Mouse (Mus musculus) hindbrain, embryonic 12.5 days (tissue): Measurements from ENCODE around the gene Defa23. TPM values are rescaled to one million over a fixed set of nuclear protein-coding genes. Genes with fewer than 3 reads are reported as not detected.
"Not testable (repeated sequence)": the region's sequence is repeated elsewhere in the genome, so short reads cannot be mapped to it uniquely, and the experiment has no call there.

ENCODE experiments used
- ATAC-seq: fragments of 200-750 bp; cut with Nextera tagmentation; 2 replicates; pipeline ENCODE4 v1.8.0; 2017; ENCODE audit warnings: moderate TSS enrichment; ENCODE audit not compliant: low FRiP score
- H3K27ac ChIP-seq: fragments of 300-500 bp; sonication (generic); 2 replicates; pipeline ENCODE4 v1.5.1; 2016; ENCODE audit warnings: mild to moderate bottlenecking
- H3K27me3 ChIP-seq: fragments of 300-500 bp; sonication (generic); 2 replicates; pipeline ENCODE4 v1.6.1; 2016; ENCODE audit warnings: mild to moderate bottlenecking
- H3K36me3 ChIP-seq: fragments of 300-500 bp; sonication (generic); 2 replicates; pipeline ENCODE4 v1.6.1; 2016; ENCODE audit warnings: mild to moderate bottlenecking
- H3K4me1 ChIP-seq: fragments of 300-500 bp; sonication (generic); 2 replicates; pipeline ENCODE4 v1.6.1; 2016
- H3K4me2 ChIP-seq: fragments of 300-500 bp; sonication (generic); replicated peaks from 2 replicates; pipeline ENCODE4 v1.6.1; 2016; ENCODE audit warnings: mild to moderate bottlenecking
- H3K4me3 ChIP-seq: fragments of 300-500 bp; sonication (generic); 2 replicates; pipeline ENCODE4 v1.5.1; 2016; ENCODE audit warnings: mild to moderate bottlenecking
- H3K9ac ChIP-seq: fragments of 300-500 bp; sonication (generic); 2 replicates; pipeline ENCODE4 v1.6.1; 2016; ENCODE audit warnings: mild to moderate bottlenecking, moderate library complexity
- H3K9me3 ChIP-seq: fragments of 300-500 bp; sonication (generic); replicated peaks from 2 replicates; pipeline ENCODE4 v1.6.1; 2016; ENCODE audit warnings: mild to moderate bottlenecking
- WGBS: fragments of 180-500 bp; shearing (Covaris S2); methylation state at CpG from one replicate; pipeline ENCODE4 v1.1.7; 2016; 5-methylcytosine and 5-hydroxymethylcytosine counted together
- polyA plus RNA-seq: library from polyadenylated mRNA; unstranded; fragments of >200 nt; fragmentation: Nextera tagmentation; extraction: Ambion mirVana; gene quantifications from 2 replicates; pipeline ENCODE4 v1.2.1, GENCODE M21; 2016

The Defa23 gene
- polyA plus RNA-seq = not detected in 2 replicates

DNA sequence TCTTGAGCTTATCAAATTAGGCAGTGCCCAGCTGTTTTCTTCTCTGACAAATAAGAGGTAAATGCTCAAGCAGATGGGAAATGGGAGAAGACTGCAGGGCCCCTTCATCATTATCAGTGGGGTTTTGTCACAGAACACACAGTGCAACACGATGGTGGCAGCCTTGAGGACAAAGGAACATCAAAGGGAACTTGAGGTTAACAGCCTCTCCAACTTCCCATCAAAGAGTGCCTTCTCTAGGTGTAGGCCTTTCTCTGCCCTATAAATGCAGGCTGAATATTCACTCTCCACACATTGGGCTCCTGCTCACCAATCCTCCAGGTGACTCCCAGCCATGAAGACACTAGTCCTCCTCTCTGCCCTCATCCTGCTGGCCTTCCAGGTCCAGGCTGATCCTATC, at the start of gene Defa23:
TSS of gene Defa23 (plus strand) at position 301 of the 400 bp plus-strand sequence.
- not testable (repeated sequence) for H3K4me2 ChIP-seq, H3K4me3 ChIP-seq, H3K4me1 ChIP-seq, H3K27me3 ChIP-seq, H3K27ac ChIP-seq, H3K9me3 ChIP-seq, ATAC-seq, H3K9ac ChIP-seq, H3K36me3 ChIP-seq
- WGBS = no CpG with 5 or more reads among the region's 1 CpGs

DNA sequence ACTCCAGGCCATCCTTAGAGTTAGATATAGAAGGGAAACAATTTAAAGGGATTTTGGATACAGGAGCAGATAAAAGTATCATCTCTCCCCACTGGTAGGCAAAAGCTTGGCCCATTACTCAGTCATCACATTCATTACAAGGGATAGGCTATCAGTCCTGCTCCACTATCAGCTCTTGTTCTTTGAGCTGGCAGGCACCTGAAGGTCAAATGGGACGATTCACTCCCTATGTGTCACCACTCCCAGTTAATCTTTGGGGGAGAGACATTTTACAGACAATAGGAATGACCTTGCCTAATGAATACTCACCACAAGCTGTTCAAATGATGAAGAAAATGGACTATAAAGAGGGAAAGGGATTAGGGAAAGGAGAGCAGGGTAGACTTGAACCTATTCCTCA, 48.0 kb upstream of the Defa23 start:
- peaks cover 6% of the 10 kb centered on the region; the same call in 1 of the 2 replicates for H3K9me3 ChIP-seq
- no peak overlapping the region for H3K4me2 ChIP-seq
- 29% methylated on average over 1 of the region's 1 CpGs for WGBS
- no peaks in the 10 kb centered on the region for H3K27me3 ChIP-seq
- ATAC-seq = no peak
- no peaks in the 10 kb centered on the region for H3K36me3 ChIP-seq
- no peak overlapping the region for H3K9ac ChIP-seq
- no peak overlapping the region for H3K27ac ChIP-seq
- no peaks in the 10 kb centered on the region for H3K4me1 ChIP-seq
- H3K4me3 ChIP-seq = no peak overlapping the region

DNA sequence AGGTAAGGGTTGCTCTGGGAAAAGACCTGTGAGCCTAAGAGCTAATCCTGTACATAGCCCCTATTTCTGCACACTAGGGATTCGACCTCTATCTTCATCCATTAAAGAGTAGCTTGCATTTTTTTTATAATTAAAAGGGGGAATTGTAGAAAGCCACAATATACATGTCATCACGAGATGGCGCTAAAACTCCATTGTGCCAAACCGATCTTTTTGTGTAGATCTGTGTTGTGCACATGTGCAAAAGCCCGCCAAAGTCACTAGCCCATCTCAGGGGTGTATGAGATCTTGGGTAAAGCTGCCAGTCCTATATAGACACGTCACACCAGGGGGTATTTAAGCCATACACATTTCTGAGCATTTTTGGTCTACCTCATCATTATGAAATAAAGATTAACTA, 46.3 kb upstream of the Defa23 start:
- H3K36me3 ChIP-seq, H3K4me2 ChIP-seq, ATAC-seq, H3K27ac ChIP-seq, H3K4me1 ChIP-seq, H3K4me3 ChIP-seq, H3K27me3 ChIP-seq, H3K9ac ChIP-seq: not testable (repeated sequence)
- H3K9me3 ChIP-seq = peaks cover 13% of the 10 kb centered on the region
- WGBS = 51% methylated on average over 6 of the region's 6 CpGs

DNA sequence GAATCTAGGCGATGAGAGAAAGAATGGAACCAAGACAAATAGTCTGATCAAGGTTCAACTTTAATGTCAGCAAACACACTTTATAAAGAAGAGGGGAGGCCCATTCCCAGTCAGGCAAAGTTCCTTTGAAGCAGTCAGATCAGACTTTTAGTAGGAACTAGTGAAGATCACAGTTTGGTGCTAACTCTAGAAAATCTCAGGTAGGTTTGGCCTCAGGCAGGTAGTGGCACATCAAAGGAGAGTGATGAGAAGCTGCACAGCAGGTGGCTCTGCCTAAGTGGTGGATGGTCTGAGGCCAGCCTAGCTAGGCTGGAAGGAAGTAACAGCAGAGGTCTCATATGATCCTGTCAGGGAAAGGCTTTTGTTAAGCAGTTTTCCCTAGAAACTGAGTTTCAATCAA, 44.3 kb upstream of the Defa23 start:
- peaks cover 13% of the 10 kb centered on the region for H3K9me3 ChIP-seq
- not testable (repeated sequence) for H3K4me1 ChIP-seq, H3K27ac ChIP-seq, H3K4me3 ChIP-seq, H3K36me3 ChIP-seq, ATAC-seq, H3K9ac ChIP-seq, H3K4me2 ChIP-seq, H3K27me3 ChIP-seq
- WGBS = 85% methylated on average over 1 of the region's 1 CpGs

DNA sequence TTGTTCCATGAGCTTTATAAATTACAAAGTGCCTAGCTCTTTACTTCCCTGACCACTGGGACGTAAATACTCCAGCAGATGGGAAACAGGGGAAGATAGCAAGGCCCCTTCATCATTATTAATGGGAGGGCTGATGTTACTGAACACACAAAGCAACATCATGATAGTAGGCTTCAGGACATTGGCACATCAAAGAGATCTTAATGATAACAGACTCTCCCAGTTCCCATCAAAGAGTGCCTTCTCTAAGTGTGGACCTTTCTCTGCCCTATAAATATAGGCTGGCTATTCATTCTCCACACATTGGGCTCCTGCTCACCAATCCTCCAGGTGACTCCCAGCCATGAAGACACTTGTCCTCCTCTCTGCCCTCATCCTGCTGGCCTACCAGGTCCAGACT, 29.6 kb upstream of the Defa23 start, which contains the start of gene Defa21:
TSS of gene Defa21 (plus strand) at position 301 of the 400 bp plus-strand sequence.
- H3K4me3 ChIP-seq, ATAC-seq, H3K9ac ChIP-seq, H3K27ac ChIP-seq, H3K9me3 ChIP-seq, H3K4me2 ChIP-seq, H3K4me1 ChIP-seq, H3K36me3 ChIP-seq, H3K27me3 ChIP-seq: not testable (repeated sequence)
- WGBS = no CpG with 5 or more reads among the region's 1 CpGs

DNA sequence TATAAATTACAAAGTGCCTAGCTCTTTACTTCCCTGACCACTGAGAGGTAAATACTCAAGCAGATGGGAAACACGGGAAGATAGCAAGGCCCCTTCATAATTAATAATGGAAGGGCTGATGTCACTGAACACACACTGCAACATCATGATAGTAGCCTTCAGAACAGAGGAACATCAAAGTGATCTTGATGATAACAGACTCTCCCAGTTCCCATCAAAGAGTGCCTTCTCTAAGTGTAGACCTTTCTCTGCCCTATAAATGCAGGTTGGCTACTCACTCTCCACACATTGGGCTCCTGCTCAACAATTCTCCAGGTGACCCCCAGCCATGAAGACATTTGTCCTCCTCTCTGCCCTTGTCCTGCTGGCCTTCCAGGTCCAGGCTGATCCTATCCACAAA, 9.9 kb downstream of the Defa23 start, which contains the start of gene Defa35:
TSS of gene Defa35 (plus strand) at position 301 of the 400 bp plus-strand sequence.
- not testable (repeated sequence) for H3K4me2 ChIP-seq, H3K9me3 ChIP-seq, H3K27ac ChIP-seq, H3K9ac ChIP-seq, H3K36me3 ChIP-seq, H3K27me3 ChIP-seq, H3K4me3 ChIP-seq, ATAC-seq, H3K4me1 ChIP-seq
- 67% methylated on average over 1 of the region's 1 CpGs for WGBS

DNA sequence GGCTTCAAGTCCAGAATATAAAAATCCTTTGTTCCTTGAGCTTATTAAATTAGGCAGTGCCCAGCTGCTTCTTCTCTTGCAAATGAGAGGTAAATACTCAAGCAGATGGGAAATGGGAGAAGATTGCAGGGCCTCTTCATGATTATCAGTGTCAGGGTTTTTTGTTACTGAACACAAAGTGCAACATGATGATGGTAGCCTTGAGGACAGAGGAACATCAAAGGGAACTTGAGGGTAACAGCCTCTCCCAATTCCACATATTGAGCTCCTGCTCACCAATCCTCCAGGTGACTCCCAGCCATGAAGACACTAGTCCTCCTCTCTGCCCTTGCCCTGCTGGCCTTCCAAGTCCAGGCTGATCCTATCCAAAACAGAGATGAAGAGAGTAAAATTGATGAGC, 29.3 kb downstream of the Defa23 start, which contains the start of gene Defa25:
TSS of gene Defa25 (plus strand) at position 301 of the 400 bp plus-strand sequence.
- not testable (repeated sequence) for H3K36me3 ChIP-seq, ATAC-seq, H3K9me3 ChIP-seq, H3K9ac ChIP-seq, H3K27me3 ChIP-seq, H3K4me3 ChIP-seq, H3K4me1 ChIP-seq, H3K4me2 ChIP-seq, H3K27ac ChIP-seq

DNA sequence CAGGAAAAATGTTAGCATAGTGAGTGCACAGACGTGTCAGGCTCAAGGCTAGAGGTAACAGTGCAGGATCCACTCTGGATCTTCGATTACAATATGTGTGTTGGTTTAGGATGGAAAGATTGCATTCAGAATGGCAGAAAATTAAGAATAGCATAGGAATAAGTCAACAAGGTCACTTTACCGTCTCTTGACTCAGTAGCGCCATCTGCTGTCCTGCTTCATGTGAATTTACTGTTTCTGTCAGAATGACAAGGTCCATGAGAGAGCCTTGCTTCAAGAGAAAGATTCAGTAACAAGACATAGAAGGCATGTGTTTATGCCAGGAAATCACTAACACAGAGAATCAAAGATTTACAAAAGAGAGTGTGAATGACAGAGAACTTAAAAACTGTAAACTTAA, 38.3 kb downstream of the Defa23 start:
- no peak for ATAC-seq
- Histone ChIP-seq H3K4me2 (no peak overlapping the region), H3K9me3 (peaks cover 3% of the 10 kb centered on the region; the same call in 1 of the 2 replicates), H3K27ac (no peak overlapping the region), H3K27me3 (no peaks in the 10 kb centered on the region), H3K36me3 (no peaks in the 10 kb centered on the region), H3K4me3 (no peak overlapping the region), H3K4me1 (no peaks in the 10 kb centered on the region), H3K9ac (no peak overlapping the region)
- WGBS = 42% methylated on average over 4 of the region's 4 CpGs

DNA sequence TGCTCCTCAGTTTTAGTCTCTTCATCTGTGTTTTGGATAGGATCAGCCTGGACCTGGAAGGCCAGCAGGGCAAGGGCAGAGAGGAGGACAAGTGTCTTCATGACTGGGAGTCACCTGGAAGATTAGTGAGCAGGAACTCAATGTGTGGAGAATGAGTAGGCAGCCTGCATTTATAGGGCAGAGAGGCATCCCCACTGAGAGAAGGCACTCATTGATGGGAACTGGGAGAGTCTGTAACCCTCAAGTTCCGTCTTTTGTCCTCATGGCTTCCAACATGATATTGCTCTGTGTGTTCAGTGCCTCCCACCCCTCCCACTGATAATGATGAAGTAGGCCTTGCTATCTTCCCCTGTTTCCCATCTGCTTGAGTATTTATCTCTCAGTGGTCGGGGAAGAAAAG, 41.1 kb downstream of the Defa23 start, which contains the start of gene Gm14851:
TSS of gene Gm14851 (minus strand) at position 101 of the 400 bp plus-strand sequence.
- WGBS = 100% methylated on average over 1 of the region's 2 CpGs
- not testable (repeated sequence) for H3K27ac ChIP-seq, H3K4me3 ChIP-seq, H3K9ac ChIP-seq, ATAC-seq, H3K27me3 ChIP-seq, H3K4me2 ChIP-seq, H3K9me3 ChIP-seq, H3K36me3 ChIP-seq, H3K4me1 ChIP-seq

Other genes starting within 250 kb of the Defa23 start
- not detected in 2 replicates for gene Defb33, start 162.4 kb upstream of the Defa23 start, polyA plus RNA-seq
- not detected in 2 replicates for gene Gm15056, start 152.4 kb upstream of the Defa23 start, polyA plus RNA-seq
- not detected in 2 replicates for gene Gm6040, start 133.0 kb upstream of the Defa23 start, polyA plus RNA-seq
- not detected in 2 replicates for gene AY761185, start 110.3 kb upstream of the Defa23 start, polyA plus RNA-seq
- not detected in 2 replicates for gene Defa21, start 29.5 kb upstream of the Defa23 start, polyA plus RNA-seq
- gene Defa35, start 10.0 kb downstream of the Defa23 start, polyA plus RNA-seq = not detected in 2 replicates
- gene Defa25, start 29.4 kb downstream of the Defa23 start, polyA plus RNA-seq = not detected in 2 replicates
- gene Gm14851, start 41.0 kb downstream of the Defa23 start, polyA plus RNA-seq = not detected in 2 replicates
- gene Defa30, start 79.6 kb downstream of the Defa23 start, polyA plus RNA-seq = not detected in 2 replicates
- gene Defa22, start 107.2 kb downstream of the Defa23 start, polyA plus RNA-seq = not detected in 2 replicates
- not detected in 2 replicates for gene Defa31, start 136.6 kb downstream of the Defa23 start, polyA plus RNA-seq
- not detected in 2 replicates for gene Gm15293, start 146.5 kb downstream of the Defa23 start, polyA plus RNA-seq
- not detected in 2 replicates for gene Gm15292, start 194.7 kb downstream of the Defa23 start, polyA plus RNA-seq